In genomic region chr16:91103386-91103785, GRCm38 (mm10) we compare ENCODE assay signal across 27 mouse cellular contexts. TPM values are rescaled to one million over a fixed set of nuclear protein-coding genes. Genes with fewer than 3 reads are reported as not detected.
A peak's percentile ranks its signal among the peaks of the same experiment; 100 is the strongest.
DNase-seq lines count a peak whose midpoint lies in the region; TF ChIP-seq lines count a peak whose summit lies in the region.
"Had no signal": no experiment of that assay in that cellular context is flagged by ENCODE, and none has a peak within 500 bp of the region (broad histone marks: within the 10 kb centered on the region; RNA-seq: fewer than 3 reads in every experiment).

No protein-coding gene starts in this region.

- no peaks in the 10 kb centered on the region for H3K27me3 ChIP-seq in thymus, adult 2 months (ENCODE audit: control insufficient read depth, insufficient read depth, low read length)
- H3K27me3 ChIP-seq: stomach, embryonic 15.5 days had no signal

- no peak for TF ChIP-seq POLR2A in thymus, adult 2 months (IDR thresholded peaks at IDR 0.05; ENCODE audit: control insufficient read depth, extremely low read depth, insufficient read depth, low read length, poor library complexity)

- WGBS in thymus, adult 2 months, result 87% methylated on average over 14 of the region's 14 CpGs

- no peak overlapping the region for H3K27ac ChIP-seq in thymus, adult 2 months (ENCODE audit: control insufficient read depth, insufficient read depth, low read length)
- H3K27ac ChIP-seq in gastrocnemius, adult 2 months, result no peak overlapping the region
- H3K27ac ChIP-seq: embryonic facial prominence, embryonic 10.5 days; heart, embryonic 10.5 days; intestine, embryonic 15.5 days; left cerebral cortex, adult 2 months; macrophage; neural tube, embryonic 13.5 days; stomach, embryonic 15.5 days had no signal

- no peak overlapping the region for H3K4me3 ChIP-seq in thymus, adult 2 months (ENCODE audit: control insufficient read depth, insufficient read depth, low read length)
- H3K4me3 ChIP-seq in gastrocnemius, adult 2 months, result no peak overlapping the region
- H3K4me3 ChIP-seq: embryonic facial prominence, embryonic 10.5 days; heart, embryonic 10.5 days; intestine, embryonic 15.5 days; left cerebral cortex, adult 2 months; myocyte; neural tube, embryonic 13.5 days; stomach, embryonic 15.5 days had no signal

- intact Hi-C loops in heart, postnatal 14 days (cut with DNase I), result no loop called here
- intact Hi-C loops in gastrocnemius, adult 2 months (cut with DNase I), result no loop called here

- H3K4me1 ChIP-seq in thymus, adult 2 months (replicated peaks; ENCODE audit: control insufficient read depth, insufficient read depth, low read length), result no peaks in the 10 kb centered on the region
- H3K4me1 ChIP-seq: intestine, embryonic 15.5 days; stomach, embryonic 15.5 days had no signal

- TF ChIP-seq CTCF in thymus, adult 2 months (IDR thresholded peaks at IDR 0.05; ENCODE audit: borderline replicate concordance, control insufficient read depth, extremely low read depth, insufficient read depth, low read length, poor library complexity), result no peak
- no peak for TF ChIP-seq CTCF in gastrocnemius, adult 2 months (IDR thresholded peaks at IDR 0.05)

- DNase-seq in heart, adult 11 months, result peak; percentile 74
- no peak for DNase-seq in heart, postnatal 14 days
- DNase-seq in T-cell, adult 2 months (ENCODE audit: low spot score), result peak; percentile 69
- peak; percentile 58 for DNase-seq in thymus, adult 2 months
- no peak for DNase-seq in right cerebral cortex, postnatal 4 days
- DNase-seq in left cerebral cortex, adult 9 months (ENCODE audit: low spot score in 2 of 2), result no peak
- no peak for DNase-seq in gastrocnemius, adult 2 months
- DNase-seq: adrenal gland, postnatal 36 days; cerebellum, adult 9-10 months; kidney, adult 8-10 months; kidney, postnatal 10 days; retina, postnatal 1 day; right cerebral cortex, postnatal 25 days had no signal

- H3K36me3 ChIP-seq in thymus, adult 2 months (ENCODE audit: control insufficient read depth, insufficient read depth, low read length), result no peaks in the 10 kb centered on the region
- H3K36me3 ChIP-seq: embryonic facial prominence, embryonic 10.5 days; heart, embryonic 10.5 days; intestine, embryonic 15.5 days; neural tube, embryonic 13.5 days; stomach, embryonic 15.5 days had no signal

RNA-seq across cellular contexts. Expression of gene 4932438H23Rik, which starts 8.5 kb away (rescaled TPM):
- under 1 TPM; 0.10 to 0.12 TPM for total RNA-seq in heart, postnatal 14 days (2021)
- 0.33 and 1.1 TPM in 2 replicates for polyA plus RNA-seq in thymus, adult 2 months (2012; rRNA removed)
- under 1 TPM; 0.08 to 0.48 TPM for total RNA-seq in gastrocnemius, adult 2 months (2021)
- total RNA-seq: adrenal gland, postnatal 36 days; CH12.LX; liver, adult 2 months; MEL had no signal
- polyA plus RNA-seq: embryonic facial prominence, embryonic 10.5 days; heart, embryonic 10.5 days; heart, embryonic 16.5 days; limb, embryonic 11.5 days; liver, adult 2 months; liver, embryonic 16.5 days had no signal

RNA-seq across cellular contexts. Expression of gene Paxbp1, which starts 59.0 kb away (rescaled TPM):
- 10 to 100 TPM; 20.3 to 21.1 TPM for total RNA-seq in heart, postnatal 14 days (2021)
- polyA plus RNA-seq in thymus, adult 2 months (2012; rRNA removed), result 30.6 and 32.9 TPM in 2 replicates
- total RNA-seq in gastrocnemius, adult 2 months (2021), result 10 to 100 TPM; 10.7 to 11.6 TPM

Comparison
In these comparisons a context has a peak if more than half of its experiments do, and no peak if none do; other contexts are left out.
1. DNase-seq: peak in heart, adult 11 months (single experiment), T-cell, adult 2 months (single experiment) and thymus, adult 2 months (single experiment); none in heart, postnatal 14 days (0 of 2), right cerebral cortex, postnatal 4 days (single experiment), left cerebral cortex, adult 9 months (0 of 2) and gastrocnemius, adult 2 months (single experiment).